Mouse (Mus musculus) hindbrain, embryonic 13.5 days (tissue): Measurements from ENCODE around the gene Dcaf4. TPM values are rescaled to one million over a fixed set of nuclear protein-coding genes. Genes with fewer than 3 reads are reported as not detected.

Experiments
- ATAC-seq: fragments of 200-750 bp; cut with Nextera tagmentation; 2 replicates; pipeline ENCODE4 v1.8.0; 2017; ENCODE audit warnings: moderate TSS enrichment; ENCODE audit not compliant: low FRiP score
- H3K27ac ChIP-seq: fragments of 300-500 bp; sonication (generic); 2 replicates; pipeline ENCODE4 v1.5.1; 2015; ENCODE audit warnings: inconsistent platforms, mild to moderate bottlenecking, moderate library complexity
- H3K27me3 ChIP-seq: fragments of 300-500 bp; sonication (generic); 2 replicates; pipeline ENCODE4 v1.6.1; 2015; ENCODE audit warnings: mild to moderate bottlenecking, inconsistent platforms
- H3K36me3 ChIP-seq: fragments of 300-500 bp; sonication (generic); 2 replicates; pipeline ENCODE4 v1.6.1; 2015; ENCODE audit warnings: mild to moderate bottlenecking, inconsistent platforms
- H3K4me1 ChIP-seq: fragments of 300-500 bp; sonication (generic); replicated peaks from 2 replicates; pipeline ENCODE4 v1.6.1; 2015; ENCODE audit warnings: inconsistent platforms
- H3K4me2 ChIP-seq: fragments of 300-500 bp; sonication (generic); 2 replicates; pipeline ENCODE4 v1.6.1; 2015; ENCODE audit warnings: inconsistent platforms, mild to moderate bottlenecking, moderate library complexity
- H3K4me3 ChIP-seq: fragments of 300-500 bp; sonication (generic); 2 replicates; pipeline ENCODE4 v1.5.1; 2015; ENCODE audit warnings: mild to moderate bottlenecking, inconsistent platforms
- H3K9ac ChIP-seq: fragments of 300-500 bp; sonication (generic); 2 replicates; pipeline ENCODE4 v1.6.1; 2015; ENCODE audit warnings: mild to moderate bottlenecking, inconsistent platforms
- H3K9me3 ChIP-seq: fragments of 300-500 bp; sonication (generic); 2 replicates; pipeline ENCODE4 v1.6.1; 2016; ENCODE audit warnings: inconsistent platforms
- WGBS: fragments of 180-500 bp; shearing (Covaris S2); methylation state at CpG from one replicate; pipeline ENCODE4 v1.1.7; 2015; 5-methylcytosine and 5-hydroxymethylcytosine counted together
- polyA plus RNA-seq: library from polyadenylated mRNA; unstranded; fragments of >200 nt; fragmentation: Nextera tagmentation; extraction: Ambion mirVana; gene quantifications from 2 replicates; pipeline ENCODE4 v1.2.1, GENCODE M21; 2015

Dcaf4 gene
- 37.3 and 40.6 TPM in 2 replicates for polyA plus RNA-seq

- H3K9me3 ChIP-seq: no peaks in the 10 kb centered on the region
- peak; percentile 99 for ATAC-seq
- H3K9ac ChIP-seq: peak within 1 kb of the TSS; percentile 83
- H3K4me3 ChIP-seq: peak within 1 kb of the TSS; percentile 76
- H3K4me2 ChIP-seq: peak within 1 kb of the TSS; percentile 73
- peak within 1 kb of the TSS; percentile 88 for H3K27ac ChIP-seq
- no peaks in the 10 kb centered on the region for H3K36me3 ChIP-seq
- no peaks in the 10 kb centered on the region for H3K27me3 ChIP-seq
- H3K4me1 ChIP-seq: peaks cover 31% of the 10 kb centered on the region
- under 1% methylated on average over 32 of the region's 32 CpGs for WGBS
These were observed at the start of gene Dcaf4 for GRCm38 (mm10) chr12:83520311-83520890. Gene Dcaf4, plus strand, starts transcription at chr12:83520466.

GRCm38 (mm10) chr12:83471760-83472159, 48.5 kb upstream of the Dcaf4 start:
- 85% methylated on average over 7 of the region's 7 CpGs for WGBS

GRCm38 (mm10) chr12:83473987-83474600, 46.2 kb upstream of the Dcaf4 start:
- no peak overlapping the region for H3K9ac ChIP-seq
- no peak overlapping the region for H3K4me2 ChIP-seq
- no peaks in the 10 kb centered on the region for H3K27me3 ChIP-seq
- ATAC-seq: no peak
- H3K9me3 ChIP-seq: no peaks in the 10 kb centered on the region
- H3K4me1 ChIP-seq: peaks cover 35% of the 10 kb centered on the region
- WGBS: 48% methylated on average over 5 of the region's 5 CpGs
- no peaks in the 10 kb centered on the region for H3K36me3 ChIP-seq
- H3K4me3 ChIP-seq: no peak overlapping the region
- H3K27ac ChIP-seq: no peak overlapping the region

More at GRCm38 (mm10) chr12:83471760-83472159, 48.5 kb upstream of the Dcaf4 start:
- H3K4me3 ChIP-seq: no peak overlapping the region
- H3K27me3 ChIP-seq: no peaks in the 10 kb centered on the region
- H3K27ac ChIP-seq: no peak overlapping the region
- no peak overlapping the region for H3K4me2 ChIP-seq
- no peaks in the 10 kb centered on the region for H3K9me3 ChIP-seq
- H3K36me3 ChIP-seq: no peaks in the 10 kb centered on the region
- no peak for ATAC-seq
- peaks cover 34% of the 10 kb centered on the region for H3K4me1 ChIP-seq
- H3K9ac ChIP-seq: no peak overlapping the region

GRCm38 (mm10) chr12:83475419-83475818, 44.8 kb upstream of the Dcaf4 start:
- peaks cover 35% of the 10 kb centered on the region for H3K4me1 ChIP-seq
- H3K4me2 ChIP-seq: peak overlapping the region; percentile 23; the same call in 1 of the 2 replicates
- H3K36me3 ChIP-seq: no peaks in the 10 kb centered on the region
- WGBS: 29% methylated on average over 6 of the region's 6 CpGs
- no peak overlapping the region for H3K9ac ChIP-seq
- no peak; the same call in 1 of the 2 replicates for ATAC-seq
- no peaks in the 10 kb centered on the region for H3K27me3 ChIP-seq
- peak overlapping the region; percentile 55 for H3K27ac ChIP-seq
- H3K4me3 ChIP-seq: no peak overlapping the region
- H3K9me3 ChIP-seq: no peaks in the 10 kb centered on the region

GRCm38 (mm10) chr12:83476277-83476676, 44.0 kb upstream of the Dcaf4 start:
- no peaks in the 10 kb centered on the region for H3K27me3 ChIP-seq
- no peaks in the 10 kb centered on the region for H3K9me3 ChIP-seq
- H3K9ac ChIP-seq: no peak overlapping the region
- peaks cover 30% of the 10 kb centered on the region for H3K4me1 ChIP-seq
- no peak overlapping the region for H3K4me3 ChIP-seq
- no peak for ATAC-seq
- WGBS: 25% methylated on average over 10 of the region's 10 CpGs
- peak overlapping the region; percentile 62 for H3K27ac ChIP-seq
- H3K4me2 ChIP-seq: 0 out of 2 replicates have a peak overlapping the region, but pooled peaks have one; percentile 15
- no peaks in the 10 kb centered on the region for H3K36me3 ChIP-seq

GRCm38 (mm10) chr12:83479140-83479539, 41.1 kb upstream of the Dcaf4 start:
- Histone ChIP-seq H3K27ac (no peak overlapping the region), H3K4me2 (no peak overlapping the region), H3K4me1 (peaks cover 26% of the 10 kb centered on the region), H3K9ac (no peak overlapping the region), H3K27me3 (0 out of 2 replicates have a peak, but pooled peaks cover 2% of the 10 kb centered on the region), H3K9me3 (no peaks in the 10 kb centered on the region), H3K36me3 (no peaks in the 10 kb centered on the region), H3K4me3 (no peak overlapping the region)
- 90% methylated on average over 1 of the region's 1 CpGs for WGBS
- no peak for ATAC-seq

- Histone ChIP-seq H3K27me3 (0 out of 2 replicates have a peak, but pooled peaks cover 6% of the 10 kb centered on the region), H3K4me2 (no peak overlapping the region), H3K36me3 (no peaks in the 10 kb centered on the region), H3K4me3 (no peak overlapping the region), H3K9ac (no peak overlapping the region), H3K27ac (no peak overlapping the region), H3K4me1 (peaks cover 29% of the 10 kb centered on the region), H3K9me3 (no peaks in the 10 kb centered on the region)
- WGBS: 80% methylated on average over 7 of the region's 7 CpGs
- no peak for ATAC-seq
These were observed 40.4 kb upstream of the Dcaf4 start for GRCm38 (mm10) chr12:83479818-83480401.

- WGBS: 72% methylated on average over 4 of the region's 4 CpGs
- H3K9me3 ChIP-seq: no peaks in the 10 kb centered on the region
These were observed 38.8 kb upstream of the Dcaf4 start for GRCm38 (mm10) chr12:83481439-83481838.

GRCm38 (mm10) chr12:83483653-83484052, 36.6 kb upstream of the Dcaf4 start:
- Histone ChIP-seq H3K9ac (no peak overlapping the region), H3K9me3 (no peaks in the 10 kb centered on the region), H3K27ac (no peak overlapping the region), H3K4me2 (0 out of 2 replicates have a peak overlapping the region, but pooled peaks have one; percentile 1), H3K4me3 (no peak overlapping the region), H3K36me3 (no peaks in the 10 kb centered on the region), H3K4me1 (peaks cover 26% of the 10 kb centered on the region), H3K27me3 (0 out of 2 replicates have a peak, but pooled peaks cover 6% of the 10 kb centered on the region)
- ATAC-seq: no peak
- 85% methylated on average over 5 of the region's 5 CpGs for WGBS

More at GRCm38 (mm10) chr12:83481439-83481838, 38.8 kb upstream of the Dcaf4 start:
- peaks cover 24% of the 10 kb centered on the region for H3K4me1 ChIP-seq
- H3K36me3 ChIP-seq: no peaks in the 10 kb centered on the region
- no peak overlapping the region for H3K9ac ChIP-seq
- H3K27ac ChIP-seq: no peak overlapping the region
- H3K27me3 ChIP-seq: 0 out of 2 replicates have a peak, but pooled peaks cover 6% of the 10 kb centered on the region
- H3K4me3 ChIP-seq: no peak overlapping the region
- H3K4me2 ChIP-seq: no peak overlapping the region
- ATAC-seq: no peak

GRCm38 (mm10) chr12:83484855-83485745, 35.2 kb upstream of the Dcaf4 start:
- peaks cover 31% of the 10 kb centered on the region for H3K4me1 ChIP-seq
- H3K27ac ChIP-seq: peak overlapping the region; percentile 95
- H3K4me2 ChIP-seq: peak overlapping the region; percentile 96
- peak overlapping the region; percentile 90 for H3K9ac ChIP-seq
- no peak for ATAC-seq
- WGBS: under 1% methylated on average over 24 of the region's 24 CpGs
- no peaks in the 10 kb centered on the region for H3K36me3 ChIP-seq
- H3K4me3 ChIP-seq: peak overlapping the region; percentile 85
- H3K9me3 ChIP-seq: no peaks in the 10 kb centered on the region
- H3K27me3 ChIP-seq: 0 out of 2 replicates have a peak, but pooled peaks cover 6% of the 10 kb centered on the region

GRCm38 (mm10) chr12:83485911-83486670, 34.2 kb upstream of the Dcaf4 start:
- Histone ChIP-seq H3K9me3 (no peaks in the 10 kb centered on the region), H3K36me3 (no peaks in the 10 kb centered on the region), H3K4me2 (peak overlapping the region; percentile 96), H3K4me1 (peaks cover 31% of the 10 kb centered on the region), H3K27ac (peak overlapping the region; percentile 95), H3K27me3 (0 out of 2 replicates have a peak, but pooled peaks cover 6% of the 10 kb centered on the region), H3K9ac (peak overlapping the region; percentile 90), H3K4me3 (peak overlapping the region; percentile 85)
- under 1% methylated on average over 53 of the region's 53 CpGs for WGBS
- ATAC-seq: no peak
